Mouse (Mus musculus): ENCODE data around the gene Steap3. TPM values are rescaled to one million over a fixed set of nuclear protein-coding genes. Genes with fewer than 3 reads are reported as not detected.
"Not testable (repeated sequence)": the region's sequence is repeated elsewhere in the genome, so short reads cannot be mapped to it uniquely, and the experiment has no call there.

Gene Steap3
- polyA plus RNA-seq (2015; fragmentation: Nextera tagmentation; extraction: Ambion mirVana), result 2.1 and 3.3 TPM in 2 replicates

- Histone ChIP-seq H3K9ac (ENCODE audit: low read depth, low read length) (no peak within 1 kb of the TSS), H3K4me1 (ENCODE audit: control insufficient read depth, insufficient read depth, low read length) (no peaks in the 10 kb centered on the region), H3K9me3 (ENCODE audit: control insufficient read depth, low read length) (no peaks in the 10 kb centered on the region), H3K4me2 (ENCODE audit: low read depth, low read length) (no peak within 1 kb of the TSS), H3K36me3 (ENCODE audit: control insufficient read depth, insufficient read depth, low read length) (no peaks in the 10 kb centered on the region), H3K4me3 (ENCODE audit: low read length) (no peak within 1 kb of the TSS), H3K27me3 (replicated peaks; ENCODE audit: control insufficient read depth, insufficient read depth, low read length) (no peaks in the 10 kb centered on the region), H3K27ac (ENCODE audit: low read length) (no peak within 1 kb of the TSS)
- WGBS, result 92% methylated on average over 5 of the region's 5 CpGs
- no peak for ATAC-seq
Measured at GRCm38 (mm10) chr1:120272605-120273004, at the start of gene Steap3. Gene Steap3 (minus strand): TSS chr1:120272705.

GRCm38 (mm10) chr1:120321270-120322021 lies 48.9 kb upstream of the Steap3 start:
- H3K27ac ChIP-seq (ENCODE audit: low read length), result no peak overlapping the region
- H3K36me3 ChIP-seq (ENCODE audit: control insufficient read depth, insufficient read depth, low read length), result no peaks in the 10 kb centered on the region
- no peak overlapping the region for H3K4me3 ChIP-seq (ENCODE audit: low read length)
- no peaks in the 10 kb centered on the region for H3K4me1 ChIP-seq (ENCODE audit: control insufficient read depth, insufficient read depth, low read length)
- 85% methylated on average over 16 of the region's 16 CpGs for WGBS
- ATAC-seq, result no peak
- H3K9me3 ChIP-seq (ENCODE audit: control insufficient read depth, low read length), result no peaks in the 10 kb centered on the region
- no peaks in the 10 kb centered on the region for H3K27me3 ChIP-seq (replicated peaks; ENCODE audit: control insufficient read depth, insufficient read depth, low read length)
- H3K4me2 ChIP-seq (ENCODE audit: low read depth, low read length), result no peak overlapping the region
- no peak overlapping the region for H3K9ac ChIP-seq (ENCODE audit: low read depth, low read length)

- Histone ChIP-seq H3K4me3 (ENCODE audit: low read length) (no peak overlapping the region), H3K4me2 (ENCODE audit: low read depth, low read length) (no peak overlapping the region), H3K4me1 (ENCODE audit: control insufficient read depth, insufficient read depth, low read length) (no peaks in the 10 kb centered on the region), H3K9ac (ENCODE audit: low read depth, low read length) (no peak overlapping the region), H3K27me3 (replicated peaks; ENCODE audit: control insufficient read depth, insufficient read depth, low read length) (no peaks in the 10 kb centered on the region), H3K9me3 (ENCODE audit: control insufficient read depth, low read length) (no peaks in the 10 kb centered on the region), H3K27ac (ENCODE audit: low read length) (no peak overlapping the region), H3K36me3 (ENCODE audit: control insufficient read depth, insufficient read depth, low read length) (no peaks in the 10 kb centered on the region)
- ATAC-seq, result no peak
- 55% methylated on average over 2 of the region's 2 CpGs for WGBS
Measured at GRCm38 (mm10) chr1:120305801-120306200, 33.3 kb upstream of the Steap3 start.

GRCm38 (mm10) chr1:120296936-120297335 lies 24.4 kb upstream of the Steap3 start:
- H3K9me3 ChIP-seq (ENCODE audit: control insufficient read depth, low read length), result no peaks in the 10 kb centered on the region
- H3K4me1 ChIP-seq (ENCODE audit: control insufficient read depth, insufficient read depth, low read length), result no peaks in the 10 kb centered on the region
- no peak overlapping the region for H3K27ac ChIP-seq (ENCODE audit: low read length)
- no peak overlapping the region for H3K4me2 ChIP-seq (ENCODE audit: low read depth, low read length)
- no peak overlapping the region for H3K9ac ChIP-seq (ENCODE audit: low read depth, low read length)
- no peak for ATAC-seq
- H3K4me3 ChIP-seq (ENCODE audit: low read length), result no peak overlapping the region
- no peaks in the 10 kb centered on the region for H3K27me3 ChIP-seq (replicated peaks; ENCODE audit: control insufficient read depth, insufficient read depth, low read length)
- H3K36me3 ChIP-seq (ENCODE audit: control insufficient read depth, insufficient read depth, low read length), result no peaks in the 10 kb centered on the region
- whole genome bisulfite sequencing, result 83% methylated on average over 2 of the region's 2 CpGs

GRCm38 (mm10) chr1:120293803-120294202 lies 21.3 kb upstream of the Steap3 start:
- no peak for ATAC-seq
- Histone ChIP-seq H3K27me3 (replicated peaks; ENCODE audit: control insufficient read depth, insufficient read depth, low read length) (no peaks in the 10 kb centered on the region), H3K27ac (ENCODE audit: low read length) (no peak overlapping the region), H3K4me1 (ENCODE audit: control insufficient read depth, insufficient read depth, low read length) (no peaks in the 10 kb centered on the region), H3K9me3 (ENCODE audit: control insufficient read depth, low read length) (no peaks in the 10 kb centered on the region), H3K4me2 (ENCODE audit: low read depth, low read length) (no peak overlapping the region), H3K9ac (ENCODE audit: low read depth, low read length) (no peak overlapping the region), H3K4me3 (ENCODE audit: low read length) (no peak overlapping the region), H3K36me3 (ENCODE audit: control insufficient read depth, insufficient read depth, low read length) (no peaks in the 10 kb centered on the region)
- 84% methylated on average over 1 of the region's 1 CpGs for WGBS

- Histone ChIP-seq H3K4me1 (ENCODE audit: control insufficient read depth, insufficient read depth, low read length) (no peaks in the 10 kb centered on the region), H3K4me2 (ENCODE audit: low read depth, low read length) (no peak overlapping the region), H3K4me3 (ENCODE audit: low read length) (no peak overlapping the region), H3K9ac (ENCODE audit: low read depth, low read length) (no peak overlapping the region), H3K9me3 (ENCODE audit: control insufficient read depth, low read length) (no peaks in the 10 kb centered on the region), H3K27ac (ENCODE audit: low read length) (no peak overlapping the region), H3K27me3 (replicated peaks; ENCODE audit: control insufficient read depth, insufficient read depth, low read length) (no peaks in the 10 kb centered on the region), H3K36me3 (ENCODE audit: control insufficient read depth, insufficient read depth, low read length) (no peaks in the 10 kb centered on the region)
- no peak for ATAC-seq
- WGBS, result 81% methylated on average over 3 of the region's 3 CpGs
Measured at GRCm38 (mm10) chr1:120291709-120292108, 19.2 kb upstream of the Steap3 start.

- no peak for ATAC-seq
- Histone ChIP-seq H3K9ac (ENCODE audit: low read depth, low read length) (no peak overlapping the region), H3K4me1 (ENCODE audit: control insufficient read depth, insufficient read depth, low read length) (no peaks in the 10 kb centered on the region), H3K9me3 (ENCODE audit: control insufficient read depth, low read length) (no peaks in the 10 kb centered on the region), H3K4me3 (ENCODE audit: low read length) (no peak overlapping the region), H3K4me2 (ENCODE audit: low read depth, low read length) (no peak overlapping the region), H3K27me3 (replicated peaks; ENCODE audit: control insufficient read depth, insufficient read depth, low read length) (no peaks in the 10 kb centered on the region), H3K36me3 (ENCODE audit: control insufficient read depth, insufficient read depth, low read length) (no peaks in the 10 kb centered on the region), H3K27ac (ENCODE audit: low read length) (no peak overlapping the region)
- WGBS, result 59% methylated on average over 2 of the region's 2 CpGs
Measured at GRCm38 (mm10) chr1:120289843-120290242, 17.3 kb upstream of the Steap3 start.

- H3K4me3 ChIP-seq (ENCODE audit: low read length), result no peak overlapping the region
- WGBS, result 58% methylated on average over 4 of the region's 4 CpGs
- H3K27ac ChIP-seq (ENCODE audit: low read length), result no peak overlapping the region
- H3K36me3 ChIP-seq (ENCODE audit: control insufficient read depth, insufficient read depth, low read length), result no peaks in the 10 kb centered on the region
- H3K9me3 ChIP-seq (ENCODE audit: control insufficient read depth, low read length), result no peaks in the 10 kb centered on the region
- no peaks in the 10 kb centered on the region; the same call in 1 of the 2 replicates for H3K27me3 ChIP-seq (replicated peaks; ENCODE audit: control insufficient read depth, insufficient read depth, low read length)
- H3K9ac ChIP-seq (ENCODE audit: low read depth, low read length), result no peak overlapping the region
- no peak overlapping the region for H3K4me2 ChIP-seq (ENCODE audit: low read depth, low read length)
- ATAC-seq, result no peak
- H3K4me1 ChIP-seq (ENCODE audit: control insufficient read depth, insufficient read depth, low read length), result no peaks in the 10 kb centered on the region
Measured at GRCm38 (mm10) chr1:120287679-120288078, 15.2 kb upstream of the Steap3 start.

GRCm38 (mm10) chr1:120276058-120276457 lies 3.6 kb upstream of the Steap3 start:
- not testable (repeated sequence) for H3K9ac ChIP-seq (ENCODE audit: low read depth, low read length); H3K27ac ChIP-seq (ENCODE audit: low read length); H3K36me3 ChIP-seq (ENCODE audit: control insufficient read depth, insufficient read depth, low read length); H3K4me2 ChIP-seq (ENCODE audit: low read depth, low read length); H3K4me1 ChIP-seq (ENCODE audit: control insufficient read depth, insufficient read depth, low read length); ATAC-seq; H3K27me3 ChIP-seq (replicated peaks; ENCODE audit: control insufficient read depth, insufficient read depth, low read length); H3K4me3 ChIP-seq (ENCODE audit: low read length); H3K9me3 ChIP-seq (ENCODE audit: control insufficient read depth, low read length)
- 85% methylated on average over 1 of the region's 1 CpGs for WGBS

GRCm38 (mm10) chr1:120275224-120275623 lies 2.7 kb upstream of the Steap3 start:
- Histone ChIP-seq H3K36me3 (ENCODE audit: control insufficient read depth, insufficient read depth, low read length) (no peaks in the 10 kb centered on the region), H3K9me3 (ENCODE audit: control insufficient read depth, low read length) (no peaks in the 10 kb centered on the region), H3K9ac (ENCODE audit: low read depth, low read length) (no peak overlapping the region), H3K4me3 (ENCODE audit: low read length) (no peak overlapping the region), H3K4me2 (ENCODE audit: low read depth, low read length) (no peak overlapping the region), H3K27ac (ENCODE audit: low read length) (no peak overlapping the region), H3K27me3 (replicated peaks; ENCODE audit: control insufficient read depth, insufficient read depth, low read length) (no peaks in the 10 kb centered on the region), H3K4me1 (ENCODE audit: control insufficient read depth, insufficient read depth, low read length) (no peaks in the 10 kb centered on the region)
- ATAC-seq, result no peak
- WGBS, result 78% methylated on average over 3 of the region's 3 CpGs
